ENCODE assay signal across 10 mouse cellular contexts in the genomic region with DNA sequence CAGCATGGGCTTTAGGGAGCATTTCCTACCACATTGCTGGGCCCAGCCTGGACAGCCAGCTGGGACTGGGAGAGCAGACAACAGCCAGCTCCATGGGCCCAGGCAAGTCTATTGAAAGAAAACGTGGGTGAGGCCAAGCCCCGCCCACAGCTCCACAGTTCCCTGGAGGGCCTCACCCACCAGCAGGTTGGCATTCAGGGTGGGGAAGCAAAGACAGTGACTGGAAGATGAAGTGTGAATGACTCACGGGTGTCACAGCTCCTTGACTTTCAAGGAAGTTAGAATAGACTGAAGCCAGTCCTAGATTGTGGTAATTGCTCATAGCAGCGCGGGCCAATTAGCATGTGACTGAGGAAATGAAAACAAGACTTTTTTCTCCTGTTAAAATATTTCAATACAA. TPM values are rescaled to one million over a fixed set of nuclear protein-coding genes. Genes with fewer than 3 reads are reported as not detected.
DNase-seq lines count a peak whose midpoint lies in the region; ATAC-seq and TF ChIP-seq lines count a peak whose summit lies in the region.
"Had no signal": no experiment of that assay in that cellular context is flagged by ENCODE, and none has a peak within 500 bp of the region (broad histone marks: within the 10 kb centered on the region; RNA-seq: fewer than 3 reads in every experiment).

No protein-coding gene starts in this region.

- peak; percentile 61 for ATAC-seq in forebrain, embryonic 13.5 days
- no peak for ATAC-seq in midbrain, embryonic 15.5 days (replicated peaks)

- WGBS in forebrain, embryonic 13.5 days, result 44% methylated on average over 5 of the region's 5 CpGs
- 26% methylated on average over 5 of the region's 5 CpGs for WGBS in large intestine, adult 2 months
- 20% methylated on average over 5 of the region's 5 CpGs for WGBS in small intestine, adult 2 months
- WGBS in midbrain, embryonic 15.5 days, result 53% methylated on average over 5 of the region's 5 CpGs

- intact Hi-C loops in gastrocnemius, adult 2 months (cut with DNase I), result no loop called here

- 0 out of 2 replicates have a peak overlapping the region, but pooled peaks have one; percentile 8 for H3K9ac ChIP-seq in forebrain, embryonic 13.5 days
- no peak overlapping the region for H3K9ac ChIP-seq in midbrain, embryonic 15.5 days
- H3K9ac ChIP-seq: midbrain, embryonic 12.5 days had no signal

- no peak; the same call in 1 of the 2 replicates for TF ChIP-seq POLR2A in small intestine, adult 2 months (IDR thresholded peaks at IDR 0.05; ENCODE audit: low read depth, low read length)

- no peak for TF ChIP-seq CTCF in gastrocnemius, adult 2 months (IDR thresholded peaks at IDR 0.05)
- TF ChIP-seq CTCF in small intestine, adult 2 months (IDR thresholded peaks at IDR 0.05; ENCODE audit: extremely low read depth, insufficient read length, insufficient replicate concordance, low read depth, low read length), result no peak

- no peaks in the 10 kb centered on the region for H3K36me3 ChIP-seq in forebrain, embryonic 13.5 days (ENCODE audit: poor library complexity, severe bottlenecking)
- no peaks in the 10 kb centered on the region for H3K36me3 ChIP-seq in small intestine, adult 2 months (ENCODE audit: control insufficient read depth, insufficient read depth, low read length)
- H3K36me3 ChIP-seq in midbrain, embryonic 15.5 days (replicated peaks), result no peaks in the 10 kb centered on the region
- H3K36me3 ChIP-seq: midbrain, embryonic 12.5 days had no signal

- peak overlapping the region; percentile 90 for H3K27ac ChIP-seq in gastrocnemius, adult 2 months
- peak overlapping the region; percentile 65; the same call in 1 of the 2 replicates for H3K27ac ChIP-seq in forebrain, embryonic 13.5 days
- peak overlapping the region; percentile 48; the same call in 1 of the 2 replicates for H3K27ac ChIP-seq in small intestine, adult 2 months (ENCODE audit: insufficient read depth, low read depth, low read length)
- no peak overlapping the region for H3K27ac ChIP-seq in midbrain, embryonic 15.5 days

- H3K27me3 ChIP-seq in forebrain, embryonic 13.5 days, result 0 out of 2 replicates have a peak, but pooled peaks cover 4% of the 10 kb centered on the region
- H3K27me3 ChIP-seq in small intestine, adult 2 months (ENCODE audit: control insufficient read depth, insufficient read depth, low read length), result no peaks in the 10 kb centered on the region
- H3K27me3 ChIP-seq in midbrain, embryonic 15.5 days (replicated peaks), result no peaks in the 10 kb centered on the region

- H3K4me1 ChIP-seq in forebrain, embryonic 13.5 days, result peaks cover 49% of the 10 kb centered on the region
- H3K4me1 ChIP-seq in small intestine, adult 2 months (ENCODE audit: control insufficient read depth, insufficient read depth, insufficient read length, low read length), result peaks cover 12% of the 10 kb centered on the region
- peaks cover 27% of the 10 kb centered on the region for H3K4me1 ChIP-seq in midbrain, embryonic 15.5 days

- H3K4me3 ChIP-seq in gastrocnemius, adult 2 months, result no peak overlapping the region
- no peak overlapping the region for H3K4me3 ChIP-seq in forebrain, embryonic 13.5 days
- H3K4me3 ChIP-seq in small intestine, adult 2 months (ENCODE audit: low read depth, low read length), result no peak overlapping the region
- H3K4me3 ChIP-seq in midbrain, embryonic 15.5 days, result no peak overlapping the region
- H3K4me3 ChIP-seq: midbrain, embryonic 12.5 days had no signal

- H3K4me2 ChIP-seq in forebrain, embryonic 13.5 days, result no peak overlapping the region
- H3K4me2 ChIP-seq in midbrain, embryonic 15.5 days, result no peak overlapping the region
- H3K4me2 ChIP-seq: midbrain, embryonic 12.5 days had no signal

- DNase-seq in gastrocnemius, adult 2 months, result peak; percentile 75
- no peak for DNase-seq in gastrocnemius, postnatal 10 days
- peak; percentile 80 for DNase-seq in 416B (ENCODE audit: low read depth)
- DNase-seq in large intestine, adult 2 months (ENCODE audit: low read depth, low spot score), result peak; percentile 81
- DNase-seq in cerebellum, adult 11-12 months, result no peak

- no peaks in the 10 kb centered on the region for H3K9me3 ChIP-seq in forebrain, embryonic 13.5 days (replicated peaks)
- no peaks in the 10 kb centered on the region for H3K9me3 ChIP-seq in midbrain, embryonic 15.5 days
- H3K9me3 ChIP-seq: midbrain, embryonic 12.5 days had no signal

RNA-seq across cellular contexts. Expression of gene Ccdc188, which starts 22.6 kb away (rescaled TPM):
- total RNA-seq in gastrocnemius, adult 2 months (2021), result not detected
- not detected for total RNA-seq in gastrocnemius, postnatal 10 days (2021)
- 0.13 TPM in 1 of 2 replicates, not detected in the other for polyA plus RNA-seq in forebrain, embryonic 13.5 days (2015; fragmentation: Nextera tagmentation; extraction: Ambion mirVana)
- polyA plus RNA-seq in large intestine, adult 2 months (2012; rRNA removed), result not detected in 2 replicates
- not detected in 2 replicates for polyA plus RNA-seq in small intestine, adult 2 months (2012; rRNA removed)
- polyA plus RNA-seq in midbrain, embryonic 15.5 days (2015; fragmentation: Nextera tagmentation; extraction: Ambion mirVana), result 0.14 TPM in 1 of 2 replicates, not detected in the other
- polyA plus RNA-seq: heart, postnatal 0 days; midbrain, embryonic 12.5 days had no signal

RNA-seq across cellular contexts. Expression of gene Zdhhc8, which starts 39.9 kb away (rescaled TPM):
- 10 to 100 TPM; 21.6 to 28.7 TPM for total RNA-seq in gastrocnemius, adult 2 months (2021)
- 10 to 100 TPM; 26.3 to 29.7 TPM for total RNA-seq in gastrocnemius, postnatal 10 days (2021)
- 7.7 and 8.4 TPM in 2 replicates for polyA plus RNA-seq in forebrain, embryonic 13.5 days (2015; fragmentation: Nextera tagmentation; extraction: Ambion mirVana)
- 11.5 and 13.0 TPM in 2 replicates for polyA plus RNA-seq in large intestine, adult 2 months (2012; rRNA removed)
- 21.3 and 27.8 TPM in 2 replicates for polyA plus RNA-seq in small intestine, adult 2 months (2012; rRNA removed)
- polyA plus RNA-seq in midbrain, embryonic 15.5 days (2015; fragmentation: Nextera tagmentation; extraction: Ambion mirVana), result 15.4 and 19.9 TPM in 2 replicates

RNA-seq across cellular contexts. Expression of gene Trmt2a, which starts 53.4 kb away (rescaled TPM):
- total RNA-seq in gastrocnemius, adult 2 months (2021), result 10 to 100 TPM in 1 of 2 experiments, 1 to 10 TPM in 1; 9.7 to 12.0 TPM
- total RNA-seq in gastrocnemius, postnatal 10 days (2021), result 10 to 100 TPM; 15.3 to 21.2 TPM
- 116 and 126 TPM in 2 replicates for polyA plus RNA-seq in forebrain, embryonic 13.5 days (2015; fragmentation: Nextera tagmentation; extraction: Ambion mirVana)
- 60.4 and 60.7 TPM in 2 replicates for polyA plus RNA-seq in large intestine, adult 2 months (2012; rRNA removed)
- polyA plus RNA-seq in small intestine, adult 2 months (2012; rRNA removed), result 24.0 and 29.7 TPM in 2 replicates
- polyA plus RNA-seq in midbrain, embryonic 15.5 days (2015; fragmentation: Nextera tagmentation; extraction: Ambion mirVana), result 107 and 122 TPM in 2 replicates

RNA-seq across cellular contexts. Expression of gene Ranbp1, which starts 53.5 kb away (rescaled TPM):
- total RNA-seq in gastrocnemius, adult 2 months (2021), result 10 to 100 TPM; 17.9 to 28.5 TPM
- 10 to 100 TPM; 52.4 to 72.0 TPM for total RNA-seq in gastrocnemius, postnatal 10 days (2021)
- 726 and 766 TPM in 2 replicates for polyA plus RNA-seq in forebrain, embryonic 13.5 days (2015; fragmentation: Nextera tagmentation; extraction: Ambion mirVana)
- 51.4 and 55.8 TPM in 2 replicates for polyA plus RNA-seq in large intestine, adult 2 months (2012; rRNA removed)
- 17.7 and 47.7 TPM in 2 replicates for polyA plus RNA-seq in small intestine, adult 2 months (2012; rRNA removed)
- polyA plus RNA-seq in midbrain, embryonic 15.5 days (2015; fragmentation: Nextera tagmentation; extraction: Ambion mirVana), result 334 and 360 TPM in 2 replicates

Comparison
In these comparisons a context has a peak if more than half of its experiments do, and no peak if none do; other contexts are left out.
1. DNase-seq: peak in gastrocnemius, adult 2 months (single experiment), 416B (single experiment) and large intestine, adult 2 months (single experiment); none in gastrocnemius, postnatal 10 days (single experiment) and cerebellum, adult 11-12 months (single experiment).